Mouse (Mus musculus) erythroblast, embryonic 14.5 days (primary cell): ENCODE data around the gene Bmpr1a.

ENCODE experiments used
- GATA1 ChIP-seq: IDR thresholded peaks from 2 replicates; pipeline ENCODE4 v1.6.1; 2012; ENCODE audit warnings: low read length, inconsistent platforms, mixed read lengths
- TAL1 ChIP-seq: IDR thresholded peaks from 3 replicates; pipeline ENCODE4 v1.6.1; 2012; ENCODE audit warnings: low read length, inconsistent platforms, mixed read lengths

- TF ChIP-seq GATA1, result no peak
- TF ChIP-seq TAL1, result no peak
Measured at GRCm38 (mm10) chr14:34453648-34454047, 49.5 kb downstream of the Bmpr1a start.
